Mouse (Mus musculus): ENCODE measurements around the gene Plekhg5. TPM values are rescaled to one million over a fixed set of nuclear protein-coding genes. Genes with fewer than 3 reads are reported as not detected.

Plekhg5 gene
- total RNA-seq, 1 experiment from 2014 or later, result 16.9 TPM

- DNase-seq, result peak; percentile 40
Observed at GRCm38 (mm10) chr4:152070494-152071396, 1.6 kb upstream of the Plekhg5 start.

- peak; percentile 59 for DNase-seq
Observed at GRCm38 (mm10) chr4:152072655-152073054, 357 bp downstream of the Plekhg5 start.

GRCm38 (mm10) chr4:152073715-152074114 is 1.4 kb downstream of the Plekhg5 start:
- no peak for DNase-seq

GRCm38 (mm10) chr4:152074548-152074947 is 2.2 kb downstream of the Plekhg5 start:
- no peak for DNase-seq

GRCm38 (mm10) chr4:152077191-152077590 is 4.9 kb downstream of the Plekhg5 start:
- DNase-seq, result no peak

- no peak for DNase-seq
Observed at GRCm38 (mm10) chr4:152078105-152078530, 5.8 kb downstream of the Plekhg5 start.

GRCm38 (mm10) chr4:152079261-152079660 is 7.0 kb downstream of the Plekhg5 start:
- no peak for DNase-seq

- DNase-seq, result no peak
Observed at GRCm38 (mm10) chr4:152079931-152080330, 7.6 kb downstream of the Plekhg5 start.

GRCm38 (mm10) chr4:152083611-152084220 is 11.4 kb downstream of the Plekhg5 start:
- peak; percentile 53 for DNase-seq

- DNase-seq, result no peak
Observed at GRCm38 (mm10) chr4:152084616-152085015, 12.3 kb downstream of the Plekhg5 start.

- DNase-seq, result peak; percentile 78
Observed at GRCm38 (mm10) chr4:152086505-152087210, 14.4 kb downstream of the Plekhg5 start.

GRCm38 (mm10) chr4:152087211-152088081 is 15.1 kb downstream of the Plekhg5 start:
- no peak for DNase-seq

- no peak for DNase-seq
Observed at GRCm38 (mm10) chr4:152088133-152088532, 15.8 kb downstream of the Plekhg5 start.

- DNase-seq, result no peak
Observed at GRCm38 (mm10) chr4:152088556-152089120, 16.3 kb downstream of the Plekhg5 start.

GRCm38 (mm10) chr4:152090191-152090590 is 17.9 kb downstream of the Plekhg5 start:
- no peak for DNase-seq

- DNase-seq, result no peak
Observed at GRCm38 (mm10) chr4:152092751-152093293, 20.5 kb downstream of the Plekhg5 start.

- no peak for DNase-seq
Observed at GRCm38 (mm10) chr4:152094233-152094632, 21.9 kb downstream of the Plekhg5 start.

- DNase-seq, result peak; percentile 91
Observed at GRCm38 (mm10) chr4:152095937-152096910, 23.9 kb downstream of the Plekhg5 start.

- DNase-seq, result no peak
Observed at GRCm38 (mm10) chr4:152096927-152097326, 24.6 kb downstream of the Plekhg5 start.
